ENCODE assay signal across 13 mouse cellular contexts in the genomic region with DNA sequence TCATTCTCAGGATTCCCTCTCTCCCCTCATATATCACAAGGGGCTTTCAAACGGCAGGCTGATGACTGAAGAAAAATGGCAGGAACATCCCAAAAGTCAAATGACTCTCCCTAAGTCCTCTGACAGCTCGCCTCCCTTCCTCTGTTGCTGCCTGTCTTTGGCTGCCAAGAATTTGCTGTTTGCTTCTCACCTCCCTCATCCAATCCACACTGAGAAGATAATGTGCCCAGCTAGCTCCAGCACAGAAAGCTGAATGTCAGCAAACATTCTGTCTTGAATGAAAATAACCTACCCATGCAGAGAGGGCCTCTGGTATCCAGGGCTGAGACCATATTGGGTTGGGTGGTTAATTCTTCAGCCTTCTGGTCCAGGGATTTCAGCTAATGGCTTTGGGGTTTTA.
DNase-seq lines count a peak whose midpoint lies in the region.
"Had no signal": no experiment of that assay in that cellular context is flagged by ENCODE, and none has a peak within 500 bp of the region (broad histone marks: within the 10 kb centered on the region; RNA-seq: fewer than 3 reads in every experiment).

No protein-coding gene starts in this region.

- DNase-seq in heart, adult 11 months, result peak; percentile 83
- no peak for DNase-seq in heart, postnatal 36 days
- peak; percentile 71 for DNase-seq in brain, adult 2 months (ENCODE audit: low read depth, low spot score)
- peak; percentile 6 to 11 for DNase-seq in frontal cortex, postnatal 10 days (ENCODE audit: low spot score in 2 of 2)
- peak; percentile 6 to 19 for DNase-seq in left cerebral cortex, postnatal 36 days (ENCODE audit: low spot score in 2 of 2)
- no peak for DNase-seq in adrenal gland, adult 8-10 months
- DNase-seq in urinary bladder, postnatal 10 days (ENCODE audit: low spot score), result no peak
- DNase-seq: adrenal gland, postnatal 25 days; cerebellum, adult 11 months; gastrocnemius, adult 2 months; kidney, postnatal 36 days; lung, postnatal 4 days; midbrain, embryonic 14.5 days had no signal

- intact Hi-C loops in heart, postnatal 36 days (cut with DNase I), result loop anchor here (10.0 kb wide), 1 partner anchor 87 kb away; no protein-coding TSS in a partner anchor
- intact Hi-C loops in left cerebral cortex, postnatal 36 days (cut with DNase I), result no loop called here

Comparison
In these comparisons a context has a peak if more than half of its experiments do, and no peak if none do; other contexts are left out.
1. DNase-seq: peak in heart, adult 11 months (single experiment), brain, adult 2 months (single experiment), frontal cortex, postnatal 10 days (2 of 2) and left cerebral cortex, postnatal 36 days (2 of 2); none in heart, postnatal 36 days (0 of 2), adrenal gland, adult 8-10 months (single experiment) and urinary bladder, postnatal 10 days (single experiment).